Mouse (Mus musculus) R1 (cell line): ENCODE measurements at regions not wholly inside any gene's neighbourhood (a gene's known extent, or its start where the extent isn't known, plus 50 kb on each side); places are given as distances from the start of the nearest gene placed in this dataset.

ENCODE experiments used
- DNase-seq: peaks from one replicate; pipeline ENCODE4 v3.0.0-alpha.2; 2018; ENCODE audit warnings: low read depth, low spot score

DNA sequence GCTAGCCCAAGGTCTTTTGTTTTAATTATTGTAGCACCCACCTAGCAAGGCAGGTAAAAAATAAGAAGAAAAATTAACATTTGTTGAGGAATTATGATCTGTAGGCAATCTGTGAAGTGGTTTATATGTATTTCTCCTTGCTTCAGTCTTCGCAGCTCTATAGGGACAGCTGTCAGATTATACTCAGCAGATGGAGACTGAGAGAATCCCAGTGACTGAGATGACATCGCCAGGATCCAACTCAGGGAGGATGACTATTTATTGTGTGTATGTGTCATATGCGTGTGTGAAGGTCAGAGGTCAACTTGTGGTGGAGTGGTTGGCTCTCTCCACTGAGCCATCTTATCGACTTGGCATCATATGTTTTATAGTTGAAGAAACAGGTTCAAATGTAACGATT is 362.0 kb upstream of the Chd6 start:
- no peak for DNase-seq

DNA sequence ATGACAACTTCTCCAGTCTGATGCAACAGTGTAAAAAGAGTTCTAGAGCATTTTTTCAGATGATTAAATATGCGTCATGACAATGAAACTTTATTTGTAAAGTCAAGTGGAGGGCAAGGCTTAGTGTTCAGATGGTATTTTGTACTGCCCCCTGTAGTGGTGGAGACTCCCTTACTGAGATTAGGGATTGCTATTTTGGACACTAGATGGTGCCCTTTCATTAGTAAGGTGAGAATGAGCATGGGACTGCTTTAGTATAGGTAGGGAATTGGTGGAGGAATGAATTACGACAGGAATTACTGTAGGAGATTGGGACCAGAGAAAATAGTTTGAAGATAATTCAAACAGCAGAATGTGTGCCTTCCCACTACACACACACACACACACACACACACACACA is 361.1 kb upstream of the Chd6 start:
- peak; percentile 24 for DNase-seq

DNA sequence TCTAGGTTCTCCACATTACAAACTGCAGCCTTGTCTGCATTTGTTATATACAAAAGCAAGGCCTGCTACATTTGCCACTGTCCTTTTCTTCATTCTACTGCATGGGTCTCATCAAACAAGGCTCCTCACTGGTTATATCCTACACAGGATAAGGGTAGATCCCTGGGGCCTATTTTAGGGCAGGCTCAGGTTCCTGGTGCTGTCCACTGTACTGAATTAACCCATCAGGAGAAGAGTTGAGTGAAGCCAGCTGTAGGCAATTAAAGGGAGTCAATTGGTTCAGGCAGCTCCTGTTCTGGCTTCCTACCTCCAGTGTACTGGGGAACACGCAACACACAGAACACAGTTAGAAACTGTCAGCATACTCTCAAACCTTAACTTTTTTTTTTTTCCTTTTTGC is 358.2 kb upstream of the Chd6 start:
- DNase-seq = peak; percentile 6

DNA sequence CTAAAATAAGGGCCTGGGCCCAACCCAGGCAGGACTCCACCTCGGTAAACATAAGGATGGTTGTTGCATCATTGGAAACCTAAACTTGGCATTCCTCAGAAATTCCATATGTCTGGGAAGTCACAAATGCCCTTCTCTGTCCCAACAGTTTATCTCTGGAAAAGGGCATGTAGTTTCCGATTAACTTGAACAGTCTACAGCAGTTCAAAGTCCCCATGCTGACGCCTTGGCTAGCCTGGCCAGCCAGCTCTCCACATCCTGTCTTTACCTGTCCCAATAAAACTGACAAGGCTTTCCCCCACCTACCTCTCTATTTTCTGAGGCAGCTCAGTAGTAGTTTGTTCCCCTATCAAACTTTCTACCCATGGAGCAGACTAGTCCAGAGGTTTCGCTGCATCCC is 351.7 kb upstream of the Chd6 start:
- no peak for DNase-seq

DNA sequence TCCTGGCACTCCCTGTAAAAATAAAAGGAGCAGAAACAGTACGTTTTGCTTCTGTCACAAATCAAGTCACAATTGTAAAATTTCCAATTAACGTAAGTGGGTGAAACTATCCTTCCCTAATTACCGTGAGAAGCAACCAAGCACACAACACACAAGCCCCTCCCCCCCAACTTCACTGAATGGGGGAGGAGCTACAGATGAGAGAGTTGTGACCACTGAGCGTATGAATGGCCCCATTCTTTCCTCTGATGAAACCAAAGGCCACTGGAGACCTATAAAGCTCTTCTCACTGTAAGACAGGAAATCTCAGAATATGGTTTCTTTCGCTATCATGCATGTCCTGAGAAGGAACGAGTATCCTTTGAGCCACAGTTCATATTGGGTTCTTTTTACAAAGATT is 345.6 kb upstream of the Chd6 start:
- DNase-seq = no peak

- no peak for DNase-seq
Measured at GRCm38 (mm10) chr2:161433816-161434215, 324.9 kb upstream of the Chd6 start.

GRCm38 (mm10) chr2:161429294-161429693 is 320.4 kb upstream of the Chd6 start:
- no peak for DNase-seq

DNA sequence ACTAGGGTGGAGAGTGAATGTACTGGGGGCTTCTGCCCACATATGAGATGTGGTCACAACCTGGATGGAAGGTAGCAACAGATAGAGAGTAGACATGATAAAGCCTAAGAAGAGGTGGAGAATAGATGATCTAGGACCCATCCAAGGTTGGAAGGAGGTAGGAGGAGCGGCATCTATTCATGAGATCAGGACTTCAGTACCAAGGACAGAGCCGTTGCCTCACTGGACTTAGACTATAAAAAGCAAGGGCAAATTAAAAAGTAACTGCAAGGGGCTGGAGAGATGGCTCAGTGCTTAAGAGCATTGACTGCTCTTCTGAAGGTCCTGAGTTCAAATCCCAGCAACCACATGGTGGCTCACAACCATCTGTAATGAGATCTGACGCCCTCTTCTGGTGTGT is 316.7 kb upstream of the Chd6 start:
- DNase-seq = peak; percentile 44

- no peak for DNase-seq
Measured at GRCm38 (mm10) chr2:161418062-161418461, 309.2 kb upstream of the Chd6 start.

DNA sequence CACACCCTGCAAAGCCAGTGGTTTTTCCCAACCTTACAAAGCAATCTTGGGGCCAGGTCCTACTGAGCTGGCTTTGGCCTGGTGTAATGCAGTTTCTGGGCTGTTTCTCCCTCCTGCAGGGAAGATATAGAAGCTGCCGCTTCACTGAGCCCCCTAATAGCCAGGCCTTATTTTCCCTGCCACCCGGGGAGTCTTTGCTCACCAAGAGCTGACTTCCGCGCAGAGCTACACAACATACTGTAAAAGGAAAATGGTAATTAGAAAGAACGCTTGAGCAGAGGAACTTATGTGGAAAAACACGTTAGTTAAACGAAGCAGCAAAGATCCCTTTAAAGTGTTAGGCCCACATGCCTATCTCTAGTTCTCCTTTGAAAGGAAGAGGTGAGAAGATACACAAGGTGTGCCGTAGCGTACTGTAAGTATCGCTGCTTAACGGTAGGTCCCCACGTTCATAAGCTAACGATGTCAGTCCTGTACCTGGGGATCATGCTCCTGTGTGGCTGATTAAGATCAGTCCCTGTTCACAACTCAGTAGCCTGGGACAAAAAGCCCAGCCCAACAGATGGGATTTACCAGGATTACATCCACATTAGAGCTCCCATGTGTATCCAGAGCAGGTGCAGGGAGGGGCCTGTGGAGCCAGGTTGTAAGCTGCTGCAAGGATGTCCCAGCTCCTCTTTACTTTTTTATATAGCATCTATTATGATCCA is 307.5 kb upstream of the Chd6 start:
- DNase-seq = no peak

- DNase-seq = no peak
Measured at GRCm38 (mm10) chr2:161408306-161408705, 299.4 kb upstream of the Chd6 start.

- no peak for DNase-seq
Measured at GRCm38 (mm10) chr2:161405847-161406384, 297.0 kb upstream of the Chd6 start.

DNA sequence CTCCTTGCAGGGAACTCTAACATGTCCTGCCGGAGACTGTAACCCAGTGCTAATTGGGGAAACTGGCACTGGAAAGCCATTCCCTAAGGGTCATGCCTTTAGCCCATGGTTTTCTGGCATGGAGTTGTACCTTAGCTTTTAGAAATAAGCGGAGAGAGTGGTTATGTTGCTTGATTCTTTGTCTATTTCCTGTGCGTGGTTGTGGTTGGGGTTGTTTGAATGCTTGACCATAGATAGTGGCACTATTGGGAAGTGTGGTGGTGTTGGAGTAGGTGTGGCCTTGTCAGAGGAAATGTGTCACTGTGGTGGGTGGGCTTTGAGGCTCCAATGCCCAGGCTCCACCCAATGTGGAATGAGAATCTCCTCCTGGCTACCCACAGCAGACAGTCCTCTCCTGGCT is 289.2 kb upstream of the Chd6 start:
- DNase-seq = no peak

GRCm38 (mm10) chr2:161390954-161391690 is 282.2 kb upstream of the Chd6 start:
- DNase-seq = no peak

GRCm38 (mm10) chr2:161389318-161389835 is 280.5 kb upstream of the Chd6 start:
- DNase-seq = no peak

DNA sequence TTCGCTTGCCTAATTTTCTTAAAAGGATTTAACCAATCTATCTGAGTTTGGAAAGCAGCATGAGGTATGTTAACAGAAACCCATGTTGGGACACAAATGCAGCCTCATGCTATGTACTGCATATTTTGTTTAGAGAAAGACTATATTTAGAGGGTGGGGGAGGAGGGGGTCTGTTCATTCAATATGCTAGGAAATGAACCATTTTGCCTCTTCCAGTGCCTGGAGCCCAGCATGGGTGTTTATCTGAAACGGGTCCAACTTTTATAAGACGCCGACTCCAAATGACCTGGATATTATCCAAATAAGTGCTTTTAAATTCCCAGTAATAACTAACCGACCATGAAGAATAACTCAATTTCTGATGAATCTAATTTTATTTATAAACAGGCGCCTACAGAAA is 278.2 kb upstream of the Chd6 start:
- DNase-seq = no peak

DNA sequence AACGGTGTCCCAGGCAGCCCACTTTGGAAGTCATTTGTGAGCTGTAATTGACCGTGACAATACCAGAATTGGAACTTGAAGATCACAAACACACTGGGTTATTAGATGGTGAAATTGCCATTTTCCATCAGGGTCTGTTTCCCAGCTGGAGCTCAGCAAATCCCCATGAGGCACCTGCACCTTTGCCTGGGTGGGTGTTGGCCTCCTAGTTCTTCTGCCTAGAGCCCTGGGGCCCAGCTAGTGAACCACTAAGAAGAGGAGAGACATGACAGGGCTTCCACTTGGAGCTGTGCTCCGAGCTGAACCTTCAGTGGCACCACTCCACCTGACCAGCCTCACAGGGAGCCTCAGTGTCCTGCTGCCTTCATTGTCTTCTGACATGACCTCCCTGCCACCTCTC is 273.5 kb upstream of the Chd6 start:
- no peak for DNase-seq

DNA sequence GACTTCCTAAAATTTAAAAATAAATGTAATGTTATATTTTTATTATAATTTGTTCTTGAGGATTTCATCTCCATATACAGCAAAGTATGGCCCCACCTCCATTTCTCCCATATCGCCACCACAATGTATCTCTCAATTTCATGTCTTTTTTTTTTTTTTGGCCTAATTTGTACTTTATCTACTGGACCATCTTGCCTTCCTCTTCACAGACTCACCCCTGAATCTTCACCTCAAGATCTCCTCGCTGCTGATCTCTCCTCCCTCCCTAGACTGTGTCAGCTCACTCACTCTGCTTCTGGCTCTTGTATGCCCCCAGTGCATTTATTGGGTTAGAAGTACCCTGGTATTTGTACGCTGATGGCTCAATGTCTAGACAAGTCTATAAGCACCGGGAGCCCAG is 269.4 kb upstream of the Chd6 start:
- DNase-seq = no peak

DNA sequence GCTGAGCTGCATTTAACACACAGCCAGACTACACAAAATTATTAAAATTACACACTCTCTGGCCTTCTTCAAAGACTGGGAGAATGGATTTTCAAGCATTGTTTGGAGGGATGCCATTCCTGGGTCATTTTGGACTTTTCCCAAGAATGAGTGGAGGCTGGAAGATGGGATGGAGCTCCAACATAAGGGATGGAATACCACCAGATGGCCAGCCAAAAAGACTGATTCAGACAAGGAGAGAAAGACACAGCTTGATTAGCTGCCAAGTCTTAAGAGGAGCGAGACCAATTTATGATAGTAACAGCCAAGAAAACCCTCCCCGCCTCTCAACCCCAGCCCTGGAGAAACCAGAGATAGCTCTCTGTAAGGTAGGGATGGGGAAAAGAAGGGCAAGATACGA is 253.4 kb upstream of the Chd6 start:
- no peak for DNase-seq

DNA sequence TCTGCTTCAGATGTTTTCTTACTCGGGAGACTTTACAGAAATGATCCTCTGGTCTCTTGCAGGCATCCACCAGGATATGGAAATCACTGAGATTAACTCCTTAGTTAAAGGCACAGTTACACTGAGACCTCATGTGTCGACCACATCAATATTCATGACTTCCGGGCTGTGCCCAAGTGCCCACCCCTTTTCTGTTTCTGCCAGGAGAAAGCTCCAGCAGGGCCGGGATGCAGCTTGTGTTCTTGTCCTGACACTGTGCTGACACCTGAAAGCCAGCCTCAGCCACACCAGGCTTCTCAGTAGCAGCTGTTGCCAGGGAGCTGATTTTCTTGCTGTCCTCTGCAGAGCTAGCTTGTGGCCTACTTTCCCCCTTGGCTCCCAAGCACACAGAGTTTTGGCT is 240.2 kb upstream of the Chd6 start:
- DNase-seq = peak; percentile 11

- no peak for DNase-seq
Measured at GRCm38 (mm10) chr2:161344018-161344417, 235.1 kb upstream of the Chd6 start.

DNA sequence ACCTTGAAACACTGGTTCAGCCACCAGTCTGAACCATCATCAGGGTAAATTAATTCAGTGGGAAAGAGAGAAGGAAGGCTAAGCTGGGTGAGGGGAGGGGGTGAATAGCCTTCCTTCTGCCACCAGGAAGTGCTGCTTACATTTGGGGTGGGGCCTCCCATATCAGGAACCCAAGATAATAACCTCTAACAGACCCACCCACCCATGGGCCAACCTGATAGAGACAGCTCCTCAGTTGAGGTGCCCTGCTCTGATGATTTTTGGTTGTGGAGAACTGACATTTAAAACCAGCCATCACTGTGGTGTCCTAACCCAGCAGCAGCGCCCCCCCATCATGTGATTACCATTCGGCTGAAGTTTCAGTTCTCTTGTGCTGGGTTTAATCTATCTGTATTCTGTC is 233.8 kb upstream of the Chd6 start:
- no peak for DNase-seq

GRCm38 (mm10) chr2:161341368-161341891 is 232.6 kb upstream of the Chd6 start:
- DNase-seq = peak; percentile 80
